Mouse (Mus musculus): ENCODE measurements around the gene Cxcl2. TPM values are rescaled to one million over a fixed set of nuclear protein-coding genes. Genes with fewer than 3 reads are reported as not detected.

The Cxcl2 gene
- polyA plus RNA-seq (2012; rRNA removed; ENCODE audit: low replicate concordance), result 0.04 and 2.0 TPM in 2 replicates

GRCm38 (mm10) chr5:90903339-90904020 is at the start of gene Cxcl2:
Gene Cxcl2, plus strand, starts transcription at chr5:90903871.

GRCm38 (mm10) chr5:90890519-90891463 is 12.9 kb upstream of the Cxcl2 start, which contains the start of gene Cxcl1:
Gene Cxcl1, plus strand, starts transcription at chr5:90891241.

DNA sequence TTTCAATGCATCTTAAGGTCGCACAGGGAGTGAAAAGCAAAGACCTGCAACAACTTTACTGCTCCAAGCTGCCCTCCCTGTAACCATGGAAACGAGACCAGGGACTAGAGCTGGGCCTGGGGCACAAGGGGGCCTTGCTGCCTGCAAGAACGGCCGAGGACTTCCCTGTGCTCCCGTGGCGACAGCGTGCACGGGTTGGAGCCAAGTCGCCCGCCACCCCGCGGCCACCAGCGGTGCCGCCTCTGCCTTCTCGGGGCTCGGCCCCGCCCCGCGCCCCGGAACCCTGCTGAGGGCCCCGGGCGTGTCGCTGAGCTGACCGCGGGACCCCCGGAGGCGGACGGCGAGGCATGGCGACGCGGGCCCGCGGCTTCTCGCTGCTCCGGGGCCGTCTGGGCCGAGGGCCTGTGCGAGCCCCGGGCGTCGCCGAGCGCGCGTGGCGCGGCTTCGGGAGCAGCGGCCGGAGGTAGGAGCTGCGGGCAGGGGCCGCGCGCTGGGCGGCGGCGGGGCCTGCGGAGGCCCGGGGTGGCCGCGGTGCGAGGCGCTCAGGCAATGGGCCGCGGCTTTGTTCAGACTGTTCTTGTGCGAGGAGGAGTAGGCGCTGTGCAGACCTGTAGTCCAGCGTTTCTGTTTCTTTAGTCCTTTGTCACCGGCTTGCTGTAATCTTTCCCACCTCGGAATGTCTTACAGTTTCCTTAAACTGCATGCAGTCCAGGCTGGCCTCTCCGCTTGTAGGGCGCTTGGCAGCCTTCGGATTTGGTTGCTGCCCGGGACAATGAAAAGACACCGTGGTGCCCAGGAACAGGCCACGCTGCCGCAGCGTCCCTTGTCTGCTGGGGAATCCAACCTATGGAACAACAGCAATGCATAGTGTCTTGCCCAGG is 27.5 kb downstream of the Cxcl2 start, which contains the start of gene Mthfd2l:
Gene Mthfd2l (plus strand): TSS at position 147 of the 881 bp plus-strand sequence.

Other genes with a start within 250 kb of the Cxcl2 start
- 0.31 and 0.96 TPM in 2 replicates for gene Cxcl5, start 144.5 kb upstream of the Cxcl2 start, polyA plus RNA-seq (2012; rRNA removed; ENCODE audit: low replicate concordance)
- 0.28 TPM in 2 replicates for gene Ppbp, start 135.4 kb upstream of the Cxcl2 start, polyA plus RNA-seq (2012; rRNA removed; ENCODE audit: low replicate concordance)
- 4.6 and 10.1 TPM in 2 replicates for gene Pf4, start 131.4 kb upstream of the Cxcl2 start, polyA plus RNA-seq (2012; rRNA removed; ENCODE audit: low replicate concordance)
- gene Cxcl3, start 117.8 kb upstream of the Cxcl2 start, polyA plus RNA-seq (2012; rRNA removed; ENCODE audit: low replicate concordance), result 0.09 and 0.56 TPM in 2 replicates
- gene Cxcl15, start 109.3 kb upstream of the Cxcl2 start, polyA plus RNA-seq (2012; rRNA removed; ENCODE audit: low replicate concordance), result not detected in 2 replicates
- gene Cxcl1, start 12.6 kb upstream of the Cxcl2 start, polyA plus RNA-seq (2012; rRNA removed; ENCODE audit: low replicate concordance), result 0.92 and 2.2 TPM in 2 replicates
- gene Mthfd2l, start 27.2 kb downstream of the Cxcl2 start, polyA plus RNA-seq (2012; rRNA removed; ENCODE audit: low replicate concordance), result 28.6 and 61.9 TPM in 2 replicates
- gene Epgn, start 123.6 kb downstream of the Cxcl2 start, polyA plus RNA-seq (2012; rRNA removed; ENCODE audit: low replicate concordance), result not detected in 2 replicates
- gene Ereg, start 170.8 kb downstream of the Cxcl2 start, polyA plus RNA-seq (2012; rRNA removed; ENCODE audit: low replicate concordance), result 0.65 and 0.77 TPM in 2 replicates
- 44.6 and 76.7 TPM in 2 replicates for gene Areg, start 235.7 kb downstream of the Cxcl2 start, polyA plus RNA-seq (2012; rRNA removed; ENCODE audit: low replicate concordance)